Mouse (Mus musculus) ovary, postnatal 36 days (tissue): ENCODE data around the gene Pradc1.
"Not testable (repeated sequence)": the region's sequence is repeated elsewhere in the genome, so short reads cannot be mapped to it uniquely, and the experiment has no call there.

Experiments
- DNase-seq: peaks from one replicate; pipeline ENCODE4 v3.0.0; 2022; ENCODE audit warnings: low spot score, mixed read lengths

Gene Pradc1

GRCm38 (mm10) chr6:85450697-85451663 lies 790 bp downstream of the Pradc1 start, which contains the start of gene Cct7:
Gene Cct7 (plus strand): TSS chr6:85451514.
- DNase-seq: peak; percentile 97

- not testable (repeated sequence) for DNase-seq
Measured at GRCm38 (mm10) chr6:85450140-85450539, 1.6 kb downstream of the Pradc1 start.

DNA sequence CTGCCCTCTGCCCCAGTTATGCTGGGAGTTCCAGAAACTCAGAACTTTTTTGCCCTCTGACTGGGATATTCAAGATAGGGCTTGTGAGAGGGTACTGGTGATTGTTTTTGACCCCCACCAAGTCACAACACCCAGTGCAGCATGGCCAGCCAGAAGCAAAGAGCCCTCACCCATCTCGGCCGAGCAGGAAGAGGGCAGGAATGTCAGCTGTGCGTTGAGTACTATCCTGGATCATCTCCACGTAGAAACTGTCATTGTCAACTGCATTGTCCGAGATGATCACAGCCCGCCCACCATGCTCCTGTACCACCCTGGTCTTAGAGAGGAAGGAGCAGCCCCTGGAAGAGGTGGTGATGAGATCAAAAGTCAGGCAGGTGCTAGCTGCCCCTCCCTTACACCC lies 4.4 kb downstream of the Pradc1 start:
- no peak for DNase-seq

- no peak for DNase-seq
Measured at GRCm38 (mm10) chr6:85445286-85445685, 6.5 kb downstream of the Pradc1 start.

GRCm38 (mm10) chr6:85444266-85444965 lies 7.4 kb downstream of the Pradc1 start:
- no peak for DNase-seq

GRCm38 (mm10) chr6:85443488-85444233 lies 8.1 kb downstream of the Pradc1 start:
- no peak for DNase-seq

DNA sequence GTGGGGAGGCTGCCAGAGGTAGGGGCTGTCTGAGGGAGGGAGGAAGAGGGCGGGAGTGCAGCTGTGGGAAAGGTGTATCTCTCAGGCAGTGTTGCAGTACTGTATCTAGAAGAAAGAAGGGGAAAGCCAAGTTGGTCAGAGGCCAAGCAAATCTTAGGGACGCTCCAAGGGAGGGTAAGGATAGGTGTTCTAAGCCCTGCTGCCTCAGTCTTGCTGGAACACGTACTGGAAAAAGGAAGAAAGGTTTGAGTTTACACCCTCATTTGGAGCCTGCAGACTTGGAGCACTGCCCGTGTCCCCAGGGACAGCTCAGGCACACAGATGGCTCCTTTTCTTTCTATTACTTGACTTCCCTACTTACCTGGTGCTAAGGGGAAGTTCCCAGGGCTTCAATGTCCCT lies 10.6 kb downstream of the Pradc1 start:
- no peak for DNase-seq

- no peak for DNase-seq
Measured at GRCm38 (mm10) chr6:85436631-85437030, 15.1 kb downstream of the Pradc1 start.

DNA sequence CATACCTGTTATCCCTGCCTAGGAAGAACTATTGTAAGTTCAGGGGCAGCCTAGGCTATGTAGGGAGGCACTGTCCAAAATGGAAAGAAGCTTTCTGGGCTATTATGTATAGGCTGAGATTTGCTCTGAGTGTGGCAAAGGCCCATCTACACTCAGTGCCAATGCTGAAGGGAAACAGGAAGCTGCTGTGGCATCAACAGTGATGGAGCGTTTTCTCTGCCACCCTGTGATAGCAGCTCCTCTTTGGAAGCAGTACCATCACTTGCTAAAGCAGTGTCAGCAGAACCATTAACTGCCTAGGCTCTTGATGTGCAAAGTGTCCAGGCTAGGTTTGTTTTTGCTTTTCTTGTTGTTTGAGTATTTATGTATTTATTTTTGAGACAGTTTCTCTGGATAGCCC lies 15.6 kb downstream of the Pradc1 start:
- no peak for DNase-seq

DNA sequence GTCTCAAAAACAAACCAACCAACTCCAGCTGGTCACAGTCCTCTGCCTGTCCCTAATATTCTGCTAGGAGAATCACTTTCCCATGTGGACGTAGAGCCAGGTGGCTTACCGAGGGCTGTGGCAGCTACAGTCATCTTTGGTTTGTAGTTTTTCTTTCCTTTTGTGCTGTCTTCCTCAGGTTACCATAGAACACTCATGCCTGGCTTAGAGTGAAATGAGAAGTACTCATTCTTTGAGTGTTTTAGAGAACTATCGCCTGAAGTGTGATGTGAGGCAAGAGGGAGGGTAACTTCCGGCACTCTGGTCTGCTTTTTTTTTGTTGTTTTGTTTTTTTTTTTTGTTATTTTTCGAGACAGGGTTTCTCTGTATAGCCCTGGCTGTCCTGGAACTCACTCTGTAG lies 17.9 kb downstream of the Pradc1 start:
- DNase-seq: no peak

GRCm38 (mm10) chr6:85431842-85432431 lies 19.8 kb downstream of the Pradc1 start, which contains the start of gene Smyd5:
Gene Smyd5 (plus strand): TSS chr6:85431989.
- DNase-seq: peak; percentile 89

DNA sequence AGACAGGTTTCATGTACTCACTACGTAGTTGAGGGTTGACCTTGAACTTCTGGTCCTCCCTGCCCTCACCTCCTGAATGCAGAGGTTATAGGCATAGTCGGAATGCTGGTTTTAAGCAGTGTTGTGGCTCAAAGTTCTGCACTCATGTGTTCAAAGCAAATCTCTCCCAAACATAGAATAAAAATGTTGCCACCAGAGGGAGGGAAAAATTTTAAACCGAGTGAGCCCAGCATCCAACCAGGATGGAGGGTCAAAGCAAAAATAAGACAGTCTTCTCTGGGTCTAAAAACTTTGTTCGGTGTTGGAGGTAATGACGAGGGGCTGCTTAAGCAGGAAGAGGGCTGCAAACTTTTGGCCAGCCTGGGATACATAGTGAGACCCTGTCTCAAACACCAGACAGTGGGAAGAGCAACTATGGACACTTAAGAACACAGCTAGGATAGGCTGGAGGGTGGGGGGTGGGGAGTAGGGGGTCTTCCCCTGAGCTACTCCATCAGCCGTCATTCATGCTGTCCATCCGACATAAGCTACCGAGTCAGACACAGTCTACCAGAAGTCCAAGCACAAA lies 20.4 kb downstream of the Pradc1 start:
- no peak for DNase-seq

- no peak for DNase-seq
Measured at GRCm38 (mm10) chr6:85423836-85424379, 27.9 kb downstream of the Pradc1 start, which contains the start of gene Noto. Gene Noto (plus strand): TSS chr6:85423886.

DNA sequence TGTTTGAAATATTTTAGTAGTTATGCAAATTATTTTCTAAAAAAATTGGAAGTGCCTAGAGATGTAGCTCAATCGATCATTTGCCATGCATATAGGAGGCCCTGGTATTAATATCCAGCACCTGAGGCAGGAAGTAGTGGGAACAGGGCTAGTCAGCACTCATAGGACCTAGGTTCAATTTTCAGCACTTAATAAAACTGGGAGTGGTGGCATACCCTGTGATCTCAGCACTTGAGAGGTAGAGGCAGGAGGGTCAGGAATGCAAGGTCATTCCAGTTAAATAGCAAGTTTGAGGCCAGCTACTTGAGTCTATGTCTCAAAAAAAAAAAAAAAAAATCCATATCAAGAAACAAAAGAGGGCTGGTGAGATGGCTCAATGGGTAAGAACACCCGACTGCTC lies 32.6 kb downstream of the Pradc1 start:
- no peak for DNase-seq

DNA sequence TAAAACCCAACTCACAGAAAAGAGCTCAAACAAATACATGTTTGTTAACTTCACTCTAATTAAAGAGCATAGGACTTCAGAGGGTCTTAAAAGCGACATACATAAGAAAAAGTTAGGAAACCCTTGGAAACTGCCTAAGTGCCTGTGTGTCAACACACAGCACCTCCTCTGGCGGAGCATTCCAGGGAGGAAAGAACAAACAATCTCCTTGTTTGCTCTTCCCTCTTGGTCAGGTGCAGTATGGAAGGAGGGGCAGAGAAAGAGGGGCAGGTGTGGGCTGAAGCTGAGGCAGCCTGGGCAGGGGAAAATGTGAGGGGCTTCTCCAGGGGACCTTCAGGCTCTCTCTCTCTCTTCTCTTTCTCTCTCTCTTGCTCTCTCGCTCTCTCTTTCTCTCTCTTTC lies 35.9 kb downstream of the Pradc1 start:
- DNase-seq: no peak

GRCm38 (mm10) chr6:85410771-85411273 lies 40.9 kb downstream of the Pradc1 start:
- DNase-seq: peak; percentile 67

DNA sequence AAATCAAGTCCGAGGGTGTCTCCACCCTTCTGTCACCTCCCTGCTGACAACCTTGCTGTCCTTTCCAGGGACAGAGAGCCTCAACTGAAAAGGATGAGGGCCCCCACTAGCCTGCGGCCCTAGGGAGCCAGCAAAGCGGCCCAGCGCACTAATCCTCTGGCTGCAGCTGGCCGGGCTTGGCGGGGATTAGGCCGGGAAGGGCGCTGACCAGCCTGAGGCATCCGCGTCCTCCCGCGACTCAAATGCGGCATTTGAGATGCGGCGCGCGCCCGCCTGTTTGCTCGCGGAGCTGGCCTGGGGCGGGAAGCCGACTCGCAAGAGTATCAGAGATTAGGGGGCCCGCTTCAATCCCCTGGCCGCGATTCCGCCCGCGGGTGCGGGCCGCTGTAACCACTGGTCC lies 42.8 kb downstream of the Pradc1 start:
- DNase-seq: no peak

DNA sequence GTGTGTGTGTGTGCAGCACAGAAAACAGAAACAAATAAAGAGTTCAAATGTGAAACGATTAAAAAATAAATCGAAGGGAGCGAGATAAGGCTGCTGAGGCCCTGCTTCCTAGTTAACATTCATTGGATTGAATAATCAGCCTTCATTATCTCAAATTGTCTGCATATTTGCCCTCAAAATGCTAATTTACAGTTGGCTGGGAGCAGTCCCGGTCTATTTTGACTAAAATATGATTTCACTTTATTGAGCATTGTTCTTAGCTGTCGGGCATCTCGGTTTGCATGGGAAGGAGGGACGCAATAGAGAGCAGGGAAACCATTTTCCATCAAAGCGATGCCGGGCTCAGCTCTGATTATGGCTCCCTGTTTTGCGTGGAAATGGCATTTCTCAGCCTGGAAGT lies 48.7 kb downstream of the Pradc1 start:
- no peak for DNase-seq

- DNase-seq: no peak
Measured at GRCm38 (mm10) chr6:85402613-85403012, 49.2 kb downstream of the Pradc1 start.

- no peak for DNase-seq
Measured at GRCm38 (mm10) chr6:85399715-85400114, 52.1 kb downstream of the Pradc1 start.

DNA sequence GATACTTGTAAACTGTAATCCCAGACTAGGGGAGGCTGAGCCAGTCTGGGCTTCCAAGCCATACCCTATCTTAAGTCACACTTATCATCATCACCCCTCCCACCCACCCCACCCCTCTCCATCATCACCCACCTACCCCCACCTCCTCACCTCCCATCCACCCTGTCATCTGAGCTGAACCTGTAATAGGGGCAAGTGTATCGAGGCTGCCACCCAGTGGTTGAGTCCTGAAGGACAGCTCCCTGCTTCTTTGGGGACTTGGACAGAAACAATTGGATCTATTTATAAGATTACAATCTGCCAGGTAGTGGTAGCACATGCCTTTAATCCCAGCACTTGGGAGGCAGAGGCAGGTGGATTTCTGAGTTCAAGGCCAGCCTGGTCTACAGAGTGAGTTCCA lies 54.6 kb downstream of the Pradc1 start:
- peak; percentile 49 for DNase-seq
